Comparison of ENCODE assay signal across 8 mouse cellular contexts in genomic region chr4:133468080-133468479, GRCm38 (mm10). TPM values are rescaled to one million over a fixed set of nuclear protein-coding genes. Genes with fewer than 3 reads are reported as not detected.
DNase-seq lines count a peak whose midpoint lies in the region; ATAC-seq lines count a peak whose summit lies in the region.

No protein-coding gene starts in this region.

- ATAC-seq in frontal cortex, adult (ENCODE audit: low TSS enrichment) = peak; percentile 91; the same call in 1 of the 2 replicates
- no peak for ATAC-seq in hindbrain, embryonic 12.5 days (ENCODE audit: low FRiP score)

- H3K36me3 ChIP-seq in hindbrain, embryonic 12.5 days = no peaks in the 10 kb centered on the region

- peak overlapping the region; percentile 67 for H3K4me2 ChIP-seq in hindbrain, embryonic 12.5 days (replicated peaks)

- no peak overlapping the region for H3K27ac ChIP-seq in hindbrain, embryonic 12.5 days

- peak overlapping the region; percentile 60 for H3K9ac ChIP-seq in hindbrain, embryonic 12.5 days

- H3K4me1 ChIP-seq in hindbrain, embryonic 12.5 days = peaks cover 9% of the 10 kb centered on the region

- peaks cover 23% of the 10 kb centered on the region for H3K27me3 ChIP-seq in hindbrain, embryonic 12.5 days

- H3K9me3 ChIP-seq in hindbrain, embryonic 12.5 days (replicated peaks) = peaks cover 4% of the 10 kb centered on the region; the same call in 1 of the 2 replicates

- WGBS in hindbrain, embryonic 12.5 days = 1% methylated on average over 26 of the region's 27 CpGs

- DNase-seq in Muller cell, postnatal 12 days (ENCODE audit: inconsistent ontology term) = peak; percentile 89
- DNase-seq in cerebellum, adult 8-10 months = peak; percentile 76
- peak; percentile 65 to 74 for DNase-seq in layer of hippocampus, postnatal 36 days
- DNase-seq in lung, postnatal 25 days (ENCODE audit: low spot score) = peak; percentile 86
- peak; percentile 87 for DNase-seq in retina, postnatal 1 day
- peak; percentile 63 for DNase-seq in urinary bladder, adult 2 months (ENCODE audit: low spot score)

- peak overlapping the region; percentile 37 for H3K4me3 ChIP-seq in hindbrain, embryonic 12.5 days

RNA-seq across cellular contexts. Expression of gene Tent5b, which starts 11.9 kb away (rescaled TPM):
- polyA plus RNA-seq in hindbrain, embryonic 12.5 days (2016; fragmentation: Nextera tagmentation; extraction: Ambion mirVana) = 1.0 and 1.5 TPM in 2 replicates
- not detected for total RNA-seq in layer of hippocampus, postnatal 36 days (2021)
- 26.0 and 32.2 TPM in 2 replicates for polyA plus RNA-seq in urinary bladder, adult 2 months (2012; rRNA removed)

RNA-seq across cellular contexts. Expression of gene Trnp1, which starts 30.3 kb away (rescaled TPM):
- polyA plus RNA-seq in hindbrain, embryonic 12.5 days (2016; fragmentation: Nextera tagmentation; extraction: Ambion mirVana) = 4.3 and 4.8 TPM in 2 replicates
- total RNA-seq in layer of hippocampus, postnatal 36 days (2021) = 100 to 1,000 TPM; 168 to 190 TPM
- polyA plus RNA-seq in urinary bladder, adult 2 months (2012; rRNA removed) = 25.1 and 49.7 TPM in 2 replicates

RNA-seq across cellular contexts. Expression of gene Kdf1, which starts 50.7 kb away (rescaled TPM):
- polyA plus RNA-seq in hindbrain, embryonic 12.5 days (2016; fragmentation: Nextera tagmentation; extraction: Ambion mirVana) = 1.4 and 4.0 TPM in 2 replicates
- under 1 TPM; 0.20 to 0.35 TPM for total RNA-seq in layer of hippocampus, postnatal 36 days (2021)
- 7.6 and 10.0 TPM in 2 replicates for polyA plus RNA-seq in urinary bladder, adult 2 months (2012; rRNA removed)

Comparison
In these comparisons a context has a peak if more than half of its experiments do, and no peak if none do; other contexts are left out.
1. RNA of gene Tent5b, which starts 11.9 kb away (polyA plus RNA-seq): 26.0 to 32.2 TPM in urinary bladder, adult 2 months; 1.0 to 1.5 TPM in hindbrain, embryonic 12.5 days; every median in the first group is over 10 times any median in the second.
2. Peak in every context shown above with its lines, with median percentiles within 50 percentile points of each other: DNase-seq.